Mouse (Mus musculus) kidney, adult 11 months (tissue): ENCODE measurements at regions not wholly inside any gene's neighbourhood (a gene's known extent, or its start where the extent isn't known, plus 50 kb on each side); places are given as distances from the start of the nearest gene placed in this dataset.
A peak's percentile ranks its signal among the peaks of the same experiment; 100 is the strongest.
"Not testable (repeated sequence)": the region's sequence is repeated elsewhere in the genome, so short reads cannot be mapped to it uniquely, and the experiment has no call there.

Source experiments
- DNase-seq: peaks from one replicate; pipeline ENCODE4 v3.0.0; 2022

- not testable (repeated sequence) for DNase-seq
These were observed 441.4 kb downstream of the Arl6ip6 start for GRCm38 (mm10) chr2:53632816-53633474.

- DNase-seq, result no peak
These were observed 416.6 kb downstream of the Rprm start for GRCm38 (mm10) chr2:53668599-53669372.

DNA sequence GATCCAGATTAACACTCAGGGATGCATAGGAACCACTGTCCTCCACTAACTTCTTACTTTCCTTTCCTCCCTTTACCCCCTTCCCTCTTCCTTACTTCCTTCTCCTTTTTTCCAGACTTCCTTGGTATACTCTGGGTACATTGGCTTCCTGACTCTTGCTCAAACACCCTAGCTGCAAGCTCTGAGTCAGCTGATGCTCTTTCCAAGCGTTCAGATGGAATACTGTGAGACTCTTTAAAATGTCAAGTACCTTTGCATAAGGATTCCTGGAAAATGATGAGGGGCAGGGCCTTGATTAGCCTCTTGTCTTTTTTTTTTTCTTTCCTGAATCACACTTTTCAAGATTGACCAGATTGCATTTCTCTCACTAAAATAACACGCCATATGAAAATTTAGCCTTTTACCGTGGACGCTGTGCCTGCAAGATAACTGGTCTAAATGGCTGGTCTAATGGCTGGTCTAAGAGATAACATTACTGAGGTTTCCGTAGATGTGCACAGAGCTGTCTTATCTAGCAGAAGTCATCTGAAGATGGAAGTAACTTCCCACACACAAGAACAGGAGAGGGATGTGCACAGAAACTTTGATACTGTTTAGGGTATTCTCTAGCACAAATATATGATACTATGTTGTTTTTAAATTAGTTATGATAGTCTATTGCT is 404.9 kb downstream of the Rprm start:
- DNase-seq, result no peak

GRCm38 (mm10) chr2:53682599-53682998 is 402.8 kb downstream of the Rprm start:
- no peak for DNase-seq

DNA sequence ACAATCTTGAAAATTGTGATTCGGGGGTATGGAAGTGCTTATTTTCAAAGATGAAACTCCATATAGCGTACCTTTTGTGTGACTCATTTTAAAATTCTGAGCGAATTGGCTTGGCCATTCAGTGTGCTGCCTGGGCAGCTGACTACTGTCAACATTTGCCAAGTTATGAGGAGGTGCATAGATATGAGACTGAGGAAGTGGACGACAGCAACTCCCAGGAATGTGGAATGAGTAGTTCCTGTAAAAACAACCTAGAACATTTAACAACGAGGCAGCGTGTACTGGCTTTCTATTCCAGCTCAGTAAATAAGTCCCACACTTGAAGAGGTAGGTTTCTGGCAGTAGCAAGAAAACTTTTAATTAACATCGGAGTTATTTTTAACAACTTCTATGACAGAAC is 398.1 kb downstream of the Rprm start:
- no peak for DNase-seq

DNA sequence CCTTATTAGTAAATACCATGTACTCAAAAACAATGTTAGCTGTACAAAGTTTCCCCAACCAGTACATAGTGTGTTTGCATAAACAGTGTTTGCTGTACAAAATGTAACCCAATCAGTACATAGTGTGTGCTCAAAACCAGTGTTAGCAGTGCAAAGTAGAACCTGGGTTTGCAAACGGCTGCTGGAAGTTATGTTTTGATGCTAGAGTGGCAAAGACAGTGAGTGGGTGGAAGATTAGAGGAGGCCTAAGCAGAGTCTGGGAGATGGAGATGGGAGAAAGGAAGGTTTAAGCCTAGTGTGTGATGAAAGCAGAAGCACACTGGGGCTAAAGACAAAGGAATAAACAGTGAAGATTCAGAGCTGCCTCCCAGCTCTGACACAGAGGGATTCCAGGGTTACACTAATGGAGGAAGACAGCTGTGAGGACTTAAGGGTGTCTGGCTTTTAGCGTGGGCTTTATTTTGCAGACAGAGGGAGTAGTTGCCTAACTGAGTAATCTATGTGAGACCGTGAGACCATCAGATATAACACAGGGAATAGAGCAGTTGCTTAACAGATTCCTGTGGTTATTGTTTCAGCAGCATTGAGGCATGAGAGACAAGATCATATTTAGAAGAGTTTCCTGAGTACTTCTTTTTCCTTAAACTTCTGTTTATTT is 396.0 kb downstream of the Rprm start:
- no peak for DNase-seq

- no peak for DNase-seq
These were observed 393.7 kb downstream of the Rprm start for GRCm38 (mm10) chr2:53691580-53692118.

- peak; percentile 37 for DNase-seq
These were observed 374.1 kb downstream of the Rprm start for GRCm38 (mm10) chr2:53711213-53711612.

DNA sequence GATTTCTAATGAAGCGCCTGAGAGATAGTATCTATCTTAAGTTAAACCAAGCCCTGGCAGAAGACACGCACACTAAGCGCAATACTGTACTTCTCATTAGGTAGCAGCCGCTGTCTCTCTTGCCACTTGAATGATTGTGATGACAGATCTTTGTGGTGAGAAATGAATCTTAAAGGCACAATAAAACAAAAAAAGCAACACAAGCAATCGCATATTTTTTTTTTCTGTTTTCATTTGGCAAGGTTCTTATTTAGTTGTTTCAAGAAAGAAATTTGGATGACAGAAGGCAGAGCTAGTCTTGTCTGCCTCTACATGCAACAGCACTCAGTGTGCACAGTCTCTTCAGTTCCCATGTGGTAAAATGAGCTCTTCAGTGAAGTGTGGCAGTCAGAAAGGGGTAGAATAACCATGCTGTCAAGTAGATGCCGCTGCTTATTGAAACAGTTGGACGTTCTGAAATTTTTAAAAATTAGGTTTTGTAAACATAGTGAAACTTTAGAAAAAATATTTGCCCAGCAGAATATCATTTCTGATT is 372.2 kb downstream of the Rprm start:
- DNase-seq, result no peak

DNA sequence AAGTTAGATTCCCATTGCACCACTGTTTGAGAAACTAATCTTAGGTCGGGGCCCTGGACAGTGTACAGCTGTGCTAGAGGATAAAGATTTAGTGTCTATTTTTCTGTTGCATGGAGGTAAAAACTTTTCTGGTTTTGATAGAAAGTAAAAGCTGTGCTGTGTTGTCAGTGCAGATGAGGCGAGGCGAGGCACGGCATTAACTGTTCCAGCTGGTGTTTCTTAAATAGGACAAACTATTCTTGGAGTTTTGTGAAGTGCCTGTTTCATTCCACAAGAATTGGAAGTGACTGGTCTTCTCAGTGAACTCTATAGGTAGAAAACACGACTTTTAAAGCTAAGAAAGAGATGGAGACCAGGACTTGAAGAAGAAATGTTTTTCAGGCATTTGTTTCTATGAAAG is 370.3 kb downstream of the Rprm start:
- no peak for DNase-seq

DNA sequence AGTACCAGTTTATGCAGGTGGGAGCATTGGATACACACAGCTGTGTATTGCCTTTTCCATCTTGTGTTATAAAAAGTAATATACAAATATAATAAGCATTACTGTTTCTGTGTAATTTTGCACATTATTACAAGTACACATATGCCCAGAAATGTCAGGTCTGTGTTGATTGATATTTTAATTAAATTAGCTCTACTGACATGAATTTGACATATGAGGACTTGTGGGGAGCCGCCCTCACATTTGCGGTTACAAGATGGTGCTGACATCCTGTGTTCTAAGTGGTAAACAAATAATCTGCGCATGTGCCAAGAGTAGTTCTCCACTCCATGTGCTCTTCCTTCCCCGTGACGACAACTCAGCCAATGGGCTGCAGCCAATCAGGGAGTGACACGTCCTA is 362.1 kb downstream of the Rprm start:
- DNase-seq, result no peak

DNA sequence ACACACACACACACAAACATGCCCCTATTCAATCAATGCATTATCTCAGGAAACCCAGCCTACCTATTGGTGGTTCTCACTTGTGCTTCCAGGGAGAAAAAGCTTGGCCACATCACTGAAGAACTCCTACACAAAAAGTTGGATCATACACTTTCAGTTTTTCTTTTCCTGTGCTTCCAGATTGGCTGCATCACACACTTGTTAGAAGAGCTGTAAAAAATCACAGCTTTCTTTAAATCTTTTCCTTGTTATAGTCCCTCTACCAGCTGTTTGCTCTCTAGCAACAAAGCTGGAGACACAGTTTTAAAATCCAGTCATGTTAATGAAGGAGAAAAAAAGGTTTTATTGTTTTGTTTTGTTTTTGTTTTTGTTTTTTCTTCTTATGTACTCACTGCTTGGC is 356.7 kb downstream of the Rprm start:
- DNase-seq, result no peak

DNA sequence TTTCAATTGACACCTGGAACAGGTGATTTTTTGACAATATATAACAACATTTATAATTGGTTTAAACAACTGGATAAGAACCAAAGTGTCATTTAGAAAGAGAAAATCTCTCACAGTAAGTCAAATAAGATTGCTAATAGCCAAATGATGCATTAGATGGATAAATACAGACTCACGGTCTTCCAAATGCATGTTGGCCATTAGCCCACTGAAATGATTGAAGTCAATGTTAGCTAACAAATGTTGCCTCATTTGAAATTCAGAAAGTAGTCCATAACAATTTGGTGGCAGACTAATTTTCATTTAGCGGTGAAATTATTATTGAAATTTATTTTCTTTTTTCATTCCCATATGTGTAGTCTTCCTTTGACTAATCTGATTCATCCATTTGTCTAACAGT is 354.9 kb downstream of the Rprm start:
- DNase-seq, result no peak

GRCm38 (mm10) chr2:53763486-53763885 is 321.9 kb downstream of the Rprm start:
- no peak for DNase-seq

GRCm38 (mm10) chr2:53782035-53782434 is 303.3 kb downstream of the Rprm start:
- DNase-seq, result not testable (repeated sequence)

- DNase-seq, result not testable (repeated sequence)
These were observed 296.8 kb downstream of the Rprm start for GRCm38 (mm10) chr2:53788599-53788998.

- DNase-seq, result no peak
These were observed 288.7 kb downstream of the Rprm start for GRCm38 (mm10) chr2:53796605-53797004.

- no peak for DNase-seq
These were observed 281.7 kb downstream of the Rprm start for GRCm38 (mm10) chr2:53803666-53804065.

- no peak for DNase-seq
These were observed 234.4 kb downstream of the Rprm start for GRCm38 (mm10) chr2:53850815-53851528.
